Mouse (Mus musculus) E14TG2a.4 (cell line): ENCODE measurements around the gene Ufd1.
A peak's percentile ranks its signal among the peaks of the same experiment; 100 is the strongest.

Experiments
- H3K27me3 ChIP-seq: 2 replicates; pipeline ENCODE4 v1.6.1; 2014; ENCODE audit warnings: low read length, control low read depth; ENCODE audit not compliant: insufficient read depth
- H3K36me3 ChIP-seq: 2 replicates; pipeline ENCODE4 v1.6.1; 2014; ENCODE audit warnings: low read length, control low read depth; ENCODE audit not compliant: insufficient read depth
- H3K4me1 ChIP-seq: replicated peaks from 2 replicates; pipeline ENCODE4 v1.6.1; 2014; ENCODE audit warnings: low read depth, low read length, control low read depth
- H3K4me3 ChIP-seq: replicated peaks from 2 replicates; pipeline ENCODE4 v1.5.1; 2014; ENCODE audit warnings: mild to moderate bottlenecking, low read length
- H3K9me3 ChIP-seq: 2 replicates; pipeline ENCODE4 v1.6.1; 2014; ENCODE audit warnings: low read length, control low read depth
- CTCF ChIP-seq: conservative IDR thresholded peaks from 2 replicates; pipeline ENCODE4 v1.5.1; 2014; ENCODE audit warnings: low read length
- NANOG ChIP-seq: IDR thresholded peaks from 2 replicates; pipeline ENCODE4 v1.6.1; 2014; ENCODE audit warnings: borderline replicate concordance, low read length, mixed read lengths
- POU5F1 ChIP-seq: IDR thresholded peaks from 2 replicates; pipeline ENCODE4 v1.6.1; 2014; ENCODE audit warnings: low read length, borderline replicate concordance

Ufd1 gene

DNA sequence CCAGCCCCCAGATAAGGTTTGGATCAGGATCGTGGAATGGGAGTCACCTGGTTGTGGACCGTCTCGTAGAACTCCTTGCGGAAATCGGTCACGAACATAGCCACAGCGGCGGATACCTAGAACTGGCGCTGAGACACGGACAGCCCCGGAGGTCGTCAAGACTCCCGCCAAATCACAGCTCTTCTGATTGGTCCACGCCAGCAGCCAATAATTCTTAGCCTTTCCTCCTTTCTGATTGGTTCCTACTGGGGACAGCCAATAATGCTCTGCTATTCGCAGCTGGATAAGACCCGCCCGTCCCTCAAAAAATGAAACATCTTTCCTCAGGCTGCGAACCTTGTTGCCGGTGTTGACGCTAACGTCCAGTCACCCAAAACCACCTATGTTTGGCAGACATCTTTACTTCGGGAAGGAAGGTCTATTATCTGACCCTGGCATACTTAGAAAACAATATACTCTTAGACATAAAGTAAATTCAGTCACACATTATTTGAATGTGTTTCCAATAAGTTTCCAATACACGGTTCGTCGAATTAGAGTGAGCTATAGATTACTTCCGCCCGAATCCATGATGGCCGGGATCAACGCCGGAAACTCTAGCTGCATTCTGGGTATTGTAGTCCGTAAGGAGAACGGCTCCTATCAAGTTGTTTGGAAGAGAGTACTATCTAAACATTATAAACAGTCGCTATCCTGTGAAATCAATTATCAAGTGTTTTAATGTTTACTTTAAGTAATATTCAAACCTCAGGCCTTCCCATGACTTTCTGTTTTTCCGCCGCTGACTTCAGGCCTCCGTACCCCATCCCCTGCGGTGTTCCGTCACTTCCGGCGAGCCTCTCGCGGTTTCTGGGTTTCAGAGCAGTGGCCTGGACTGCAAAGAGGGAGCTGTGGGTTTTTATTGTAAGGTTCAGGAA lies at the start of gene Ufd1, which contains the start of gene Cdc45:
Gene Ufd1, plus strand, starts transcription at position 312 of the 917 bp plus-strand sequence.
Gene Cdc45, minus strand, starts transcription at position 520 of the 917 bp plus-strand sequence.
- H3K4me1 ChIP-seq, result peaks cover 25% of the 10 kb centered on the region
- TF ChIP-seq NANOG, result peak; percentile 3; the same call in 1 of the 2 replicates
- TF ChIP-seq CTCF, result no peak
- no peak for TF ChIP-seq POU5F1
- peaks cover 63% of the 10 kb centered on the region for H3K36me3 ChIP-seq
- H3K9me3 ChIP-seq, result no peaks in the 10 kb centered on the region
- peak within 1 kb of the TSS; percentile 95 for H3K4me3 ChIP-seq
- no peaks in the 10 kb centered on the region for H3K27me3 ChIP-seq

DNA sequence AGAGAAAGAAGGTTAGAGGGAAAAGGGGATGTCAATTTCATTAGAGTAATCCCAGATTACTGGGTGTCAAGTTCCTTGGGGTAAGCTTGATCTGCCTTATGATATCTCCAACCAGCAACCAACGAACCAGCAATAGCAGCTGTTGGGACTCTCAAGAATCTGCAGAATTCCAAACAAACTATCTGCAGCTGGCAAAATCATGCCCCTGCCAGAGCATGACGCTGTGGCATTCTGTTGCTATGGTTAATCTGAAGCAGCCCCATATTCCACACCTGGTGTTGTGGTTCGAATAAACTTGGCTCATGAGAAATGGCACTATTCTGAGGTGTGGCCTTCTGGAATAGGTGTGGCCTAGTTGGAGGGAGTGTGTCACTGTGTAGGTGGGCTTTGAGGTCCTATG lies 48.6 kb upstream of the Ufd1 start:
- Histone ChIP-seq H3K4me3 (no peak overlapping the region), H3K27me3 (no peaks in the 10 kb centered on the region), H3K4me1 (peaks cover 13% of the 10 kb centered on the region), H3K36me3 (no peaks in the 10 kb centered on the region), H3K9me3 (peaks cover 10% of the 10 kb centered on the region; the same call in 1 of the 2 replicates)
- TF ChIP-seq POU5F1 (no peak), NANOG (no peak), CTCF (no peak)

DNA sequence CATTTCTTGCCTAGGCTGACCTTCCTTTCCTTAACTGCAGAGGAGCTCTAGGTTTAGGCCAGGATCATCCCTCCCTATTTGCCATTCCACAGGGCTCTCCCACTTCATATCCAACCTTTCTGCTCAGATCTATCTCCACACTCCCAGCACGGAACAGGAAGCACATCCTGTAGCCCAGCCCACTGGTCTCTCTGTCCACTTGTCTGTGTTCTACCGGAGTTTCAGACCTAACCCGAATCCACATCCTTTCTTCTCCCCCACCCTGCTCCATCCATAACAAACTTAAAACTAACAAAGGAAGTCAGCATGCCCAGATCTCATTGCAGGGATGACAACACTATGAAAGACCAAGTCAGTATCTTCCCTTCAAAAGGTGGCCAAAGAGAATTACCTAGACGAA lies 45.2 kb upstream of the Ufd1 start:
- peaks cover 6% of the 10 kb centered on the region; the same call in 1 of the 2 replicates for H3K9me3 ChIP-seq
- TF ChIP-seq CTCF, result no peak
- TF ChIP-seq POU5F1, result no peak
- TF ChIP-seq NANOG, result no peak
- H3K4me3 ChIP-seq, result no peak overlapping the region
- no peaks in the 10 kb centered on the region for H3K36me3 ChIP-seq
- no peaks in the 10 kb centered on the region for H3K27me3 ChIP-seq
- H3K4me1 ChIP-seq, result peaks cover 36% of the 10 kb centered on the region

GRCm38 (mm10) chr16:18769501-18769900 lies 42.1 kb upstream of the Ufd1 start:
- no peak overlapping the region for H3K4me3 ChIP-seq
- H3K36me3 ChIP-seq, result no peaks in the 10 kb centered on the region
- TF ChIP-seq POU5F1 (peak; percentile 34; the same call in 1 of the 2 replicates), NANOG (peak; percentile 46; the same call in 1 of the 2 replicates), CTCF (no peak)
- H3K4me1 ChIP-seq, result peaks cover 46% of the 10 kb centered on the region
- no peaks in the 10 kb centered on the region for H3K27me3 ChIP-seq
- H3K9me3 ChIP-seq, result no peaks in the 10 kb centered on the region

GRCm38 (mm10) chr16:18773936-18774335 lies 37.6 kb upstream of the Ufd1 start:
- H3K4me3 ChIP-seq, result no peak overlapping the region
- TF ChIP-seq NANOG (no peak), CTCF (no peak), POU5F1 (no peak)
- H3K36me3 ChIP-seq, result peaks cover 6% of the 10 kb centered on the region; the same call in 1 of the 2 replicates
- H3K9me3 ChIP-seq, result no peaks in the 10 kb centered on the region
- peaks cover 69% of the 10 kb centered on the region for H3K4me1 ChIP-seq
- H3K27me3 ChIP-seq, result peaks cover 35% of the 10 kb centered on the region

DNA sequence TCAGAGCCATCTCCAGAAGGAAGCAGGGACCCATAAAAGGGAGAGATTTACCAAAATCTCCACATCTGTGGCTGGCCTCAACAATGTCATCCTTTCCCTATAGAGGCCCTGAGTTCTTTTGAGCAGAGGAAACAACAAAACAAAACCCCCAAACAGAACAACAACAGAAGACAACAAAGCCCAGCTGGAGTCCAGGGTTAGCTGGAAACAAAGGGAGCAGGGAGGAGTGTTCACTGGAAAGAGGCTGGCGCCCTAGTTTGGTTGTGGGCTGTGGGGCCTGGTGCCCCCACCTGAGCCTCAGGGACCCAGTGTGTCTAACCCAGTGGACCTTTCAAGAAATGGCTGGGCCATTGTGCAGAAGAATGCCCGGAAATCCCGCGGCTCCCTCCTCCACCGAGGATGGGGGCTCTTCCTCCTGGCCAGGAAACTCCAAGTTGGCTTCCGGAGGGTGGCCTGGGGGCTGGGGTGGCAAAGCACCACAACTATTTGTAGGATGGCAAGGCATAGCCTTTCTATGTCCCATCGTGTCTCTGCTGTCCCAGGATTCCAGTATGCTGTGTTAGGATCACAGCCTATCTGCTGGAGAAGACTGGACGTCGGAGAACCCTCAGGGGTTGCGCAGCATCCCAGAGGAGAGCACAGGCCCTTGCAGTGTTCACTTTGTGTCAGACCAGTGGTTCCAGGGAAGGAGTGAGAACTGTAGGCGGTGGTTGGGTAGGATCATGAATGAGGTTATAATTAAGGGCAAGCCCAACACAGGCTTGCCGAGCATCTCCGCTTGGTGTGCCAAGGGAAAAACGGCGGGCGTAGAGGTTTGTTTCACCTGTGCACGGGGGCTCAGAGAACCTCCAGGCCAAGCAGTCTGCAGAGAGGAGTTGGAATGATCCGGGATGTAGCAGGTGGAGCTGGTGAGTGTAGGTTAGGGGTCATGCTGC lies 35.7 kb upstream of the Ufd1 start:
- TF ChIP-seq POU5F1, result no peak
- TF ChIP-seq CTCF, result no peak
- no peak for TF ChIP-seq NANOG
- peak overlapping the region; percentile 79 for H3K4me3 ChIP-seq
- no peaks in the 10 kb centered on the region for H3K9me3 ChIP-seq
- peaks cover 54% of the 10 kb centered on the region for H3K4me1 ChIP-seq
- H3K27me3 ChIP-seq, result peaks cover 42% of the 10 kb centered on the region
- peaks cover 25% of the 10 kb centered on the region for H3K36me3 ChIP-seq

DNA sequence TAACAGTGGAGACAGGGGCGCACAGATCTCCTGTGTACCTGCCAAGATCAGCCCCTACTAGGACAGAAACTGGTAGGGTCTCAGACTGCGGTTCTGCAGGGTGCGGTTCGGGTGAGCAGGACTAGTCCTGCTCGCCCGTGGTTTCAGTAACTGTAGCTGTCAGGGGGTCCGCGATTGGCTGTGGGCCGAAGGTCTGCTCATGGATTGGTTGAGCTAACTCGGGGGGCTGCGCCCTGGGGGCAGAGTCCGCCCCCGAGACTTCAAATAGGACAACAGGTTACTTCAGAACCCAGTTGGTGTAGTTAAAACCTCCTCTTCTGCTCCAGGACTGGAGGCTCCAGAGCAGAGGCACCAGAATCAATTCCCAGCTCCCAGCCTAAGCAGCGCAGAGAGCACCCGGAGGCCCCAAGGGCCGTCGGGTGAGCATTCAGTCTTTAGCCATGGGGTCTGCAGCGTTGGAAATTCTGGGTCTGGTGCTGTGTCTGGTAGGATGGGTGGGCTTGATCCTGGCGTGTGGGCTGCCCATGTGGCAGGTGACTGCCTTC lies 35.0 kb upstream of the Ufd1 start, which contains the start of gene Cldn5:
Gene Cldn5, plus strand, starts transcription at position 292 of the 545 bp plus-strand sequence.
- Histone ChIP-seq H3K27me3 (peaks cover 42% of the 10 kb centered on the region), H3K4me1 (peaks cover 54% of the 10 kb centered on the region), H3K4me3 (peak within 1 kb of the TSS; percentile 79), H3K36me3 (peaks cover 33% of the 10 kb centered on the region), H3K9me3 (no peaks in the 10 kb centered on the region)
- TF ChIP-seq NANOG (no peak), CTCF (no peak), POU5F1 (no peak)
